Mouse (Mus musculus) lung, adult 18-20 months (tissue): ENCODE data around the gene Olfr206.
"Not testable (repeated sequence)": the region's sequence is repeated elsewhere in the genome, so short reads cannot be mapped to it uniquely, and the experiment has no call there.

ENCODE experiments used
- DNase-seq, 2 experiments: peaks; one replicate each; pipeline ENCODE4 v3.0.0; 2022; ENCODE audit warnings: mixed read lengths in 2 of 2

Gene Olfr206

DNA sequence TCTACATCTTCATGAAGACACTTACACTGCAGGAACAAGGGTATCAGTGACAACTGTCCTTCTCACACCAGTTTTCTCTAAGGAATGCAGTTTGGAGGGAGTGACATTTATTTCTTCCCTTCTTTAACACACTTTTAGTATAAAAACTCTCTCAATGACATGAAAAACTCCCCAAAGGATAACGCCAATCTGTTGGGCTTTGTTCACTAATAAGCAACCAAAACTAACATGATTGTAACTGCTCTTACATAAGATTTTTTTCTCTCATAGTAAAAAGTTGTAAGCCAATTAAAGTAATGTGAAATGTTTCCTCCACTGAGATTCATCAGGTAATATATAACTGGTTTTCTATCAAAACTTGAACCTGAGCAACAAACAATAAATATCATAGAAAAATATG, at the start of gene Olfr206:
Gene Olfr206 (minus strand): TSS at position 101 of the 400 bp plus-strand sequence.
- no peak for DNase-seq

DNA sequence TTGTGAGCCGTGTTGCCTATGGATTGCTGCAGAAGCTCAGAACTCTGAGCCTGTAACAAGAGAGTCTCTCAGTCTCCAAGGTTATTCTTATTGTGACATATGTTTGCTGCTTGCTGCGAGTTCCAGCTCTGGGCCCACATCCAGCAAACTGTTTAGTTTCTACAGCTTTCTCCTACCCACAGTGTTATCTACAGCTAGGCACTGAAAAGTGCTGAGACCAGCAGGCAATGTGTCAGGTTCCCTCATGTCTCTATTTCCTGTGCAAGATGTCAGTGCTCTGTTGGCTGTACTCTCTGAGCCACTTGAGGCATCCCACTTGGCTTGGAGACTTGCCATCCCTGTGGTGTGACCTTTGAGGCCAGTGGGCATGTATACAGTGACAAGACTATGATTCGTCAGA, 44.3 kb upstream of the Olfr206 start:
- DNase-seq: no peak

DNA sequence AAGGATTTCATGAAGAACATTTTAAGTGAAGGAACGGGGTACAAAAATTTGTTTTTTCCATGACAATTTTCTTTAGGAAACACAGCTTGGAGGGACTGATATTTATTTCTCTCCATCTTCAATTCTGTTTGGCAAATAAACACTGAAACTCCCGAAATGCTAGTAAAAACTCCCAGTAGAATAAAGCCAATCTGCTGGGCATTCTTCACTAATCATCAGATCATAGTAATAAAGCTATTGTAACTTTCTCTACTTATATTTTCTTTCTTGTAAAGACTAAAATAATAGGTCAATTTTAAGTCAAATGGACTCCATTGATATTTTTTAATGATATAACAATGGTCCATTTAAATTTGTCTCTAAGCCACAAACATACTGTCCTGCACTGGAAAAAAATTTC, 14.8 kb upstream of the Olfr206 start, which contains the start of gene Olfr209:
Gene Olfr209 (minus strand): TSS at position 101 of the 400 bp plus-strand sequence.
- DNase-seq: no peak

DNA sequence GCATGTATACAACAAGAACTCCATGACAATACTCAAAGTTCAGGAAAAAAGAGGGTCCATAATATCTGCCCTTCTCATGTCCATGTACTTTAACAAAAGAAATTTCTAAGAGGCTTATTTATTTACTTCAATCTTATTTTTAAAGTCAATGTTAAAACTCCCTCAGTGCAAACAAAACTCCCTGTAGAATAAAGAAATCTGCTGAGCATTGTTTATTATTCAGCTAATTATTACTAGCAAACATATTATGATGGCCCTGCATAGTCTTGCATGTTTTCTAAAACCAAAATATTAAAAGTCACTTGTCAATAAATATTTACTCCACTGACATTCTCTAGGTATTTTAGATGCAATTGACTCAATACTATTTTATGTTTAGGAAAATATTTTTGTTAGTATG, 18.0 kb downstream of the Olfr206 start, which contains the start of gene Olfr205:
Gene Olfr205 (minus strand): TSS at position 101 of the 400 bp plus-strand sequence.
- DNase-seq: no peak

DNA sequence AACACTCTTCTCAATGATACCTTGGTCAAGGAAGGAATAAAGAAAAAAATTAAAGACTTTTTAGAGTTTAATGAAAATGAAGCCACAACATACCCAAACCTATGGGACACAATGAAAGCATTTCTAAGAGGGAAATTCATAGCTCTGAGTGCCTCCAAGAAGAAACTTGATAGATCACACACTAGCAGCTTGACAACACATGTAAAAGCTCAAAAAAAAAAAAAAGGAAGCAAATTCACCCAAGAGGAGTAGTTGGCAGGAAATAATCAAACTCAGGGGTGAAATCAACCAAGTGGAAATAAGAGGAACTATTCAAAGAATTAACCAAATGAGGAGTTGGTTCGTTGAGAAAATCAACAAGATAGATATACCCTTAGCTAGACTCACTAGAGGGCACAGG, 25.8 kb downstream of the Olfr206 start:
- DNase-seq: not testable (repeated sequence)

DNA sequence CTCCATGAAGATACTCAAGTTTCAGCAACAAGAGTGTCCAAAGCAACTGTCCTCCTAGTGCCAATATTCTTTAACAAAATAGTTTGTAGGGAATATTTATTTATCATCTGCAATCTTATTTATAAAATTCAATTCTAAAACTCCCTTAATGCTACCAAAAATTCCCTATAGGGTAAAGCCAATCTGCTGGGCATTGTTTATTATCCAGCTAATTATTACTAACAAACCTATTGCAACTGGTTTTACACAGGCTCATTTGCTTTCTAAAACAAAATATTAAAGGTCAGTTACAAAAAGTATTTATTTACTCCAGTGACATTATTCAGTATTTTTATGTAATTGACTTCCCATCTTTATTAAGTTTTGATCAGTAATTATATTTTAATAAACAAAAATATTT, 30.9 kb downstream of the Olfr206 start, which contains the start of gene Olfr204:
Gene Olfr204 (minus strand): TSS at position 101 of the 400 bp plus-strand sequence.
- DNase-seq: no peak

DNA sequence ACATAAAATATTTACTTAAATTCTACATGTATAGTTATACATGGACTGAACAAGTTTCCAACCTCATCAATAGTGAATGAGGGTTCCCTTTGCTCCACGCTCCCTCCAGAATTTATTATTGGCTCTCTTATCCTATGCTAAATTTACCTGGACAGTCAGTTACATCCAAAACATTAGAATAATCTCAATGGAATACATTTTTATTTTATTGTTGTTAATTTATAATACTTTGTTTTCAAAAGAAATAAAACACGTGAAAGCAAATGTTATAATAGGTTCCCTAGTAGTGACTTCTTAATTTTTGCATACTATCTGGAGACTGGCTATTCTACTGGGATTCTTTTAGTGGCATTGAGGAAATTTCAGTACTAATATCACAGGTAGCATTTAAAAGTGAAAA, 50.5 kb downstream of the Olfr206 start, which contains the start of gene Olfr203:
Gene Olfr203 (plus strand): TSS at position 301 of the 400 bp plus-strand sequence.
- no peak for DNase-seq
